In the genomic region with DNA sequence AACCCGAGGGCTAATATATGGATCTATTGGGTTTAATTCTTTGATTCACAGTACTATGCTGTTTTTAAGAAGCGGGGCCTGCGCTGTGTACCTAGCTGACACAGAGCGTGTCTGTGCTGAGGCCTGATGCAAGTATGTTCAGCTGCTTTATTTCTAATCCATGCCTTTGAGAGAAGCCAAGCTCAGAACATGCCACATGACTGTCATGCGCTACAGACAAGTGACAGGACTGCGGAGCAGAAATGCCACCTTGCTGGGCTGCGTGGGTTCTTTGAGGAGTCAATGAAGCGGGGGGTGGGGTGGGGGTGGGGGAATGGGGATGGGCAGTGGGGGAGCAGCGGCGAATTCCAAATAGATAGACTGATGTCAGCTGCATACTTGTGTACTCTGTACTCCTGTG, we compare ENCODE assay signal across 15 mouse cellular contexts.
"Had no signal": no experiment of that assay in that cellular context is flagged by ENCODE, and none has a peak within 500 bp of the region (broad histone marks: within the 10 kb centered on the region; RNA-seq: fewer than 3 reads in every experiment).

No protein-coding gene starts in this region.

- H3K27me3 ChIP-seq: neural tube, embryonic 15.5 days; stomach, embryonic 15.5 days had no signal

- H3K4me2 ChIP-seq: neural tube, embryonic 15.5 days; stomach, embryonic 15.5 days had no signal

- H3K36me3 ChIP-seq: neural tube, embryonic 15.5 days; stomach, embryonic 15.5 days had no signal

- H3K9me3 ChIP-seq: neural tube, embryonic 15.5 days; stomach, embryonic 15.5 days had no signal

- DNase-seq: retina, postnatal 1 day; right cerebral cortex, adult 18-20 months; right cerebral cortex, postnatal 14 days; right cerebral cortex, postnatal 25 days; right cerebral cortex, postnatal 4 days; spleen, adult 18-20 months; thymus, adult 18-20 months; thymus, adult 2 months; thymus, postnatal 14 days; thymus, postnatal 25 days; thymus, postnatal 36 days; thymus, postnatal 4 days had no signal

- H3K9ac ChIP-seq: neural tube, embryonic 15.5 days; stomach, embryonic 15.5 days had no signal

- H3K4me3 ChIP-seq: neural tube, embryonic 15.5 days; stomach, embryonic 15.5 days had no signal

- H3K27ac ChIP-seq: neural tube, embryonic 15.5 days; stomach, embryonic 15.5 days; stomach, postnatal 0 days had no signal
